21 mouse cellular contexts compared by ENCODE assay signal in genomic region chr11:118374506-118374905, GRCm38 (mm10). TPM values are rescaled to one million over a fixed set of nuclear protein-coding genes. Genes with fewer than 3 reads are reported as not detected.
"Had no signal": no experiment of that assay in that cellular context is flagged by ENCODE, and none has a peak within 500 bp of the region (broad histone marks: within the 10 kb centered on the region; RNA-seq: fewer than 3 reads in every experiment).

No protein-coding gene starts in this region.

- H3K9me3 ChIP-seq: kidney, embryonic 15.5 days; limb, embryonic 12.5 days; limb, embryonic 15.5 days; neural tube, embryonic 13.5 days had no signal

- H3K36me3 ChIP-seq: kidney, embryonic 15.5 days; limb, embryonic 12.5 days; limb, embryonic 15.5 days; neural tube, embryonic 13.5 days had no signal

- H3K4me2 ChIP-seq: kidney, embryonic 15.5 days; limb, embryonic 12.5 days; limb, embryonic 15.5 days; liver, embryonic 11.5 days; lung, embryonic 14.5 days; neural tube, embryonic 13.5 days had no signal

- H3K9ac ChIP-seq: kidney, embryonic 15.5 days; limb, embryonic 12.5 days; limb, embryonic 15.5 days; liver, embryonic 14.5 days; liver, postnatal 0 days; lung, embryonic 14.5 days; neural tube, embryonic 13.5 days had no signal

- DNase-seq: kidney, adult 11 months; kidney, adult 8-10 months; kidney, postnatal 10 days; kidney, postnatal 36 days; layer of hippocampus, postnatal 36 days; liver, postnatal 0 days; lung, embryonic 14.5 days; right cerebral cortex, postnatal 25 days; spleen, adult 18-20 months; thymus, adult 18-20 months; thymus, postnatal 36 days had no signal

- H3K4me3 ChIP-seq: kidney, embryonic 15.5 days; left cerebral cortex, adult 2 months; limb, embryonic 12.5 days; limb, embryonic 15.5 days; myocyte; neural tube, embryonic 13.5 days had no signal

- H3K27ac ChIP-seq: kidney, embryonic 15.5 days; left cerebral cortex, adult 2 months; limb, embryonic 12.5 days; limb, embryonic 15.5 days; liver, embryonic 14.5 days; macrophage; neural tube, embryonic 13.5 days had no signal

- ATAC-seq: liver, postnatal 0 days; lung, postnatal 0 days had no signal

- H3K27me3 ChIP-seq: kidney, embryonic 15.5 days; limb, embryonic 12.5 days; limb, embryonic 15.5 days; neural tube, embryonic 13.5 days had no signal

RNA-seq across cellular contexts. Expression of gene Cep295nl, which starts 32.2 kb away (rescaled TPM):
- polyA plus RNA-seq: liver, embryonic 11.5 days had no signal
